Mouse (Mus musculus) fat pad, adult 2 months (tissue): ENCODE data around the gene Hs6st2.

Experiments used
- DNase-seq: peaks from one replicate; pipeline ENCODE4 v3.0.0-alpha.2; 2011; ENCODE audit warnings: low read depth, low spot score; ENCODE audit errors: extremely low read depth

Gene Hs6st2

DNA sequence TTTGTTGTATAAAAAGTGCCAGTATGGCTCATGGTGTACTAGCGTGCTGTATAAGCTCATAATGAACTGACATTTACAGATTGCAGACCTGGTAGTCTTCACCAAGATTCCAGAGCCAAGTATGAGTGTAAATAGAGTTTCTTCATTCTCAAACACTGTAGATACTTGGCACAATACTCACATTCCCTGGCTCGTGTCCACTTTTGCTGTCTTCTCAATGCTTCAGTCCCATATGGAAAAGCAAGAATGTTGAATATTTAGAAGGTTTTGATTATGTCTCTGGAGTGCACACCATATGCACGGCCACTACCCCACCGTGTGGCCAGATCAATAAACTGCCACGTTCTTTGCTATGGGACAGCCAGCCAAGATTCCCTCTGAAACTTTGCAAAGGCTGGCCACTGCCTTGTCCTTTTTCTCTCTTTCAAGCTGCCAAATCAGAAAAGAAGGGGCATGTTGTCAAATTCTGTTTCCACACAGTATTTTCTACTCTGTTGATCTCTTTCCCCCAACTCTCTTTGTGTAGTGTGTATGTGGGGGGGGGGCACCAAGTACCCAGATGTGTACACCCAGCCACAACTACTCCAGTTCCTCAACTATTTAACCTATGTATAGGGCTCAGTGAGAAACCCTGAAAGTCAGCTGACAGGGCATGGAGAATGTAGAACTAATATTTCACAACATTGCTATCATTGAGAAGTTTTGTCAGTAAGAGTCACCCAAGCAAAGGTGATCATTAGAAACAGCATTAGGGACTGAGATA lies 309.0 kb downstream of the Hs6st2 start:
- no peak for DNase-seq

DNA sequence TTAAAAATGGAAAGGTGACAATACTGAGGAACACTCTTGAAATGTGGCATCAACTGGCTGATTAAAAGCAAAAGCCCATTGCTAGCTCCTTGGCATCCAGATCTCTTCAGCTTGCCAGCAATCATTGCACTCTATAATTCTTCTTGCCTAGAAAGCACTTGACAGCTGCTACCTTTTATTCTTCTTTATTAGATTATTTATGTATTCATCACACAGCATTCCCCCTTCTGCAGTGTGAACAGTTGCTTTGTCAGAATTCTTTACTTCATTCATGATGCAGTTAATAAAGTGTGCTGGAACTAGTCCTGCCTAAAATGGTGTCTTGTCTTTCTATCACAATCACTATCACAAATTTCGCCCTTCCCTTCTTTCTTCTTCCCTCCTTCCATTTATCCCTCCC lies 332.0 kb downstream of the Hs6st2 start:
- DNase-seq, result no peak

DNA sequence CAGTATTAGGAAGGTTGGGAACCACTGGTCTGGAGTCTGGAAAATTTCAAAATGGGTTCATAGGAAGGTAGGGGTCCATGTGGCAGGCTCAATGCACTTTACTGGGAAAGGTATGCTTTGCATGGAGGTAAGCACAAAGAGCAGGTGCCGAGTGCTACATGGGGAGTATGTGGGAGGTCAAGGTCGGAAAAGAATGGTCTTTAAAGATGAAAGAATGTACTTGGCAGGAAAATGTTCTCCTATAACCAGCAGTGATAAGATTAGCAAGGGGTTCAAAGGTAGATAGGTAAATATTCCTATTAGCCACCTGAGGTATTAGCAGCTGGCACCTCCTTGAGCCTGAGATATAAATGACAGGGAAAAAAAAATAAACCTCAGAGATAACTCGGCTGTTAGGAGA lies 338.1 kb downstream of the Hs6st2 start:
- no peak for DNase-seq
